Mouse (Mus musculus): ENCODE data around the gene Ubap1l. TPM values are rescaled to one million over a fixed set of nuclear protein-coding genes. Genes with fewer than 3 reads are reported as not detected.
"Not testable (repeated sequence)": the region's sequence is repeated elsewhere in the genome, so short reads cannot be mapped to it uniquely, and the experiment has no call there.

Ubap1l gene
- polyA plus RNA-seq (2012; rRNA removed): 6.5 and 7.7 TPM in 2 replicates

- TF ChIP-seq CTCF (IDR thresholded peaks at IDR 0.05; ENCODE audit: extremely low read depth, insufficient read depth, low read length) (no peak), POLR2A (IDR thresholded peaks at IDR 0.05; ENCODE audit: extremely low read depth, insufficient read depth, low read length) (no peak)
- no peak within 1 kb of the TSS for H3K27ac ChIP-seq (ENCODE audit: insufficient read depth, low read length)
- no peaks in the 10 kb centered on the region for H3K4me1 ChIP-seq (ENCODE audit: control insufficient read depth, insufficient read depth, low read length)
- no peak within 1 kb of the TSS for H3K4me3 ChIP-seq (ENCODE audit: insufficient read depth, low read length)
Observed at GRCm38 (mm10) chr9:65360641-65361448, at the start of gene Ubap1l. Gene Ubap1l, plus strand, starts transcription at chr9:65361041.

- Histone ChIP-seq H3K4me1 (ENCODE audit: control insufficient read depth, insufficient read depth, low read length) (no peaks in the 10 kb centered on the region), H3K27ac (ENCODE audit: insufficient read depth, low read length) (no peak overlapping the region), H3K4me3 (ENCODE audit: insufficient read depth, low read length) (no peak overlapping the region)
- TF ChIP-seq CTCF (IDR thresholded peaks at IDR 0.05; ENCODE audit: extremely low read depth, insufficient read depth, low read length) (no peak), POLR2A (IDR thresholded peaks at IDR 0.05; ENCODE audit: extremely low read depth, insufficient read depth, low read length) (no peak)
Observed at GRCm38 (mm10) chr9:65312669-65313357, 48.0 kb upstream of the Ubap1l start.

GRCm38 (mm10) chr9:65313846-65314245 is 47.0 kb upstream of the Ubap1l start:
- Histone ChIP-seq H3K4me1 (ENCODE audit: control insufficient read depth, insufficient read depth, low read length) (no peaks in the 10 kb centered on the region), H3K27ac (ENCODE audit: insufficient read depth, low read length) (no peak overlapping the region), H3K4me3 (ENCODE audit: insufficient read depth, low read length) (no peak overlapping the region)
- no peak for TF ChIP-seq POLR2A (IDR thresholded peaks at IDR 0.05; ENCODE audit: extremely low read depth, insufficient read depth, low read length)
- TF ChIP-seq CTCF (IDR thresholded peaks at IDR 0.05; ENCODE audit: extremely low read depth, insufficient read depth, low read length): no peak

GRCm38 (mm10) chr9:65322255-65322900 is 38.5 kb upstream of the Ubap1l start:
- no peak overlapping the region for H3K27ac ChIP-seq (ENCODE audit: insufficient read depth, low read length)
- TF ChIP-seq CTCF (IDR thresholded peaks at IDR 0.05; ENCODE audit: extremely low read depth, insufficient read depth, low read length) (no peak), POLR2A (IDR thresholded peaks at IDR 0.05; ENCODE audit: extremely low read depth, insufficient read depth, low read length) (no peak)
- no peak overlapping the region for H3K4me3 ChIP-seq (ENCODE audit: insufficient read depth, low read length)
- H3K4me1 ChIP-seq (ENCODE audit: control insufficient read depth, insufficient read depth, low read length): no peaks in the 10 kb centered on the region

GRCm38 (mm10) chr9:65325971-65326370 is 34.9 kb upstream of the Ubap1l start:
- no peak overlapping the region for H3K27ac ChIP-seq (ENCODE audit: insufficient read depth, low read length)
- H3K4me1 ChIP-seq (ENCODE audit: control insufficient read depth, insufficient read depth, low read length): no peaks in the 10 kb centered on the region
- no peak overlapping the region for H3K4me3 ChIP-seq (ENCODE audit: insufficient read depth, low read length)
- no peak for TF ChIP-seq POLR2A (IDR thresholded peaks at IDR 0.05; ENCODE audit: extremely low read depth, insufficient read depth, low read length)
- no peak for TF ChIP-seq CTCF (IDR thresholded peaks at IDR 0.05; ENCODE audit: extremely low read depth, insufficient read depth, low read length)

GRCm38 (mm10) chr9:65327371-65327770 is 33.5 kb upstream of the Ubap1l start:
- no peak overlapping the region for H3K4me3 ChIP-seq (ENCODE audit: insufficient read depth, low read length)
- TF ChIP-seq POLR2A (IDR thresholded peaks at IDR 0.05; ENCODE audit: extremely low read depth, insufficient read depth, low read length) (no peak), CTCF (IDR thresholded peaks at IDR 0.05; ENCODE audit: extremely low read depth, insufficient read depth, low read length) (no peak)
- no peak overlapping the region for H3K27ac ChIP-seq (ENCODE audit: insufficient read depth, low read length)
- no peaks in the 10 kb centered on the region for H3K4me1 ChIP-seq (ENCODE audit: control insufficient read depth, insufficient read depth, low read length)

- no peak overlapping the region for H3K4me3 ChIP-seq (ENCODE audit: insufficient read depth, low read length)
- TF ChIP-seq POLR2A (IDR thresholded peaks at IDR 0.05; ENCODE audit: extremely low read depth, insufficient read depth, low read length): no peak
- no peak overlapping the region for H3K27ac ChIP-seq (ENCODE audit: insufficient read depth, low read length)
- no peaks in the 10 kb centered on the region for H3K4me1 ChIP-seq (ENCODE audit: control insufficient read depth, insufficient read depth, low read length)
Observed at GRCm38 (mm10) chr9:65333958-65334357, 26.9 kb upstream of the Ubap1l start.

GRCm38 (mm10) chr9:65339146-65339545 is 21.7 kb upstream of the Ubap1l start:
- no peak overlapping the region for H3K4me3 ChIP-seq (ENCODE audit: insufficient read depth, low read length)
- TF ChIP-seq CTCF (IDR thresholded peaks at IDR 0.05; ENCODE audit: extremely low read depth, insufficient read depth, low read length): no peak
- TF ChIP-seq POLR2A (IDR thresholded peaks at IDR 0.05; ENCODE audit: extremely low read depth, insufficient read depth, low read length): no peak

GRCm38 (mm10) chr9:65340414-65340813 is 20.4 kb upstream of the Ubap1l start:
- Histone ChIP-seq H3K4me3 (ENCODE audit: insufficient read depth, low read length) (no peak overlapping the region), H3K27ac (ENCODE audit: insufficient read depth, low read length) (no peak overlapping the region), H3K4me1 (ENCODE audit: control insufficient read depth, insufficient read depth, low read length) (no peaks in the 10 kb centered on the region)
- no peak for TF ChIP-seq POLR2A (IDR thresholded peaks at IDR 0.05; ENCODE audit: extremely low read depth, insufficient read depth, low read length)
- TF ChIP-seq CTCF (IDR thresholded peaks at IDR 0.05; ENCODE audit: extremely low read depth, insufficient read depth, low read length): no peak

More at GRCm38 (mm10) chr9:65339146-65339545, 21.7 kb upstream of the Ubap1l start:
- no peak overlapping the region for H3K27ac ChIP-seq (ENCODE audit: insufficient read depth, low read length)
- no peaks in the 10 kb centered on the region for H3K4me1 ChIP-seq (ENCODE audit: control insufficient read depth, insufficient read depth, low read length)

- H3K4me3 ChIP-seq (ENCODE audit: insufficient read depth, low read length): peak overlapping the region; percentile 34
- not testable (repeated sequence) for H3K4me1 ChIP-seq (ENCODE audit: control insufficient read depth, insufficient read depth, low read length); H3K27ac ChIP-seq (ENCODE audit: insufficient read depth, low read length)
Observed at GRCm38 (mm10) chr9:65345439-65345838, 15.4 kb upstream of the Ubap1l start.
